Mouse (Mus musculus): ENCODE results near the gene Prl3a1.

The Prl3a1 gene

DNA sequence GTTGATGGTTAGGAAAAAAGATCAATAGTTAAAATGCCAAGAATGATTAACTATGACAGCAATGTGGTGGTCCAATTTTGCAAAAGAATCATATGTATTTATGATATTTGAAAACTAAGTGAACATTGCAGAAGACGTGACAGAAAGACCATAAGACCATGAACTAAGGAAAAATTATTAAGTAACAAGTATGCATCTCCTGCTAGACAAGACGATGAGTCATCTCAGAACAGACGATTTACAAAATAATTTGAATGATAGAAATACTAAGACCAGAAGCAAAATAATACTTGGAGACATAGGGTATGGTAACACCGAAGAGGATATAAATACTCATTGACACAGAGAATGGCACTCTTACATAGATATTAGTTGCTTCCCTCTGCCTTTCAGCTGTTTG, at the start of gene Prl3a1:
Gene Prl3a1 (plus strand): TSS at position 301 of the 400 bp plus-strand sequence.
- DNase-seq: no peak

DNA sequence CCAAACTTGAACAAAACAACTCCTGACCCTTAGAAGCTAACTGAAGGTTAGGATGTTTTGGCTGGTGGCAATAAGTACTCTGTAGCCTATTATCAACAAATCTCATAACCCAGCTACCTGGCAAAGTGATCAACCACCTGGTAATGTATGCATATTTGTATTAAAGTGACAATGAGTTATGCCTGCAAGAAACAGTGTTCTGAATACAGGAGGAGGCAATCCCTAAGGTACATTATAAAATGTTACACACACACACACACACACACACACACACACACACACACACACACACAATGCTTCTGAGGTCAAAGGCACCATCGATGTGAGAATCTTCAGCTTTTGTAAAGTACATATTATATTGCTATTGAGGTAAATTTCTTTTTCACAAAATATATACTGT, 17.7 kb upstream of the Prl3a1 start, which contains the start of gene Prl3b1:
Gene Prl3b1 (plus strand): TSS at position 301 of the 400 bp plus-strand sequence.
- DNase-seq: no peak

DNA sequence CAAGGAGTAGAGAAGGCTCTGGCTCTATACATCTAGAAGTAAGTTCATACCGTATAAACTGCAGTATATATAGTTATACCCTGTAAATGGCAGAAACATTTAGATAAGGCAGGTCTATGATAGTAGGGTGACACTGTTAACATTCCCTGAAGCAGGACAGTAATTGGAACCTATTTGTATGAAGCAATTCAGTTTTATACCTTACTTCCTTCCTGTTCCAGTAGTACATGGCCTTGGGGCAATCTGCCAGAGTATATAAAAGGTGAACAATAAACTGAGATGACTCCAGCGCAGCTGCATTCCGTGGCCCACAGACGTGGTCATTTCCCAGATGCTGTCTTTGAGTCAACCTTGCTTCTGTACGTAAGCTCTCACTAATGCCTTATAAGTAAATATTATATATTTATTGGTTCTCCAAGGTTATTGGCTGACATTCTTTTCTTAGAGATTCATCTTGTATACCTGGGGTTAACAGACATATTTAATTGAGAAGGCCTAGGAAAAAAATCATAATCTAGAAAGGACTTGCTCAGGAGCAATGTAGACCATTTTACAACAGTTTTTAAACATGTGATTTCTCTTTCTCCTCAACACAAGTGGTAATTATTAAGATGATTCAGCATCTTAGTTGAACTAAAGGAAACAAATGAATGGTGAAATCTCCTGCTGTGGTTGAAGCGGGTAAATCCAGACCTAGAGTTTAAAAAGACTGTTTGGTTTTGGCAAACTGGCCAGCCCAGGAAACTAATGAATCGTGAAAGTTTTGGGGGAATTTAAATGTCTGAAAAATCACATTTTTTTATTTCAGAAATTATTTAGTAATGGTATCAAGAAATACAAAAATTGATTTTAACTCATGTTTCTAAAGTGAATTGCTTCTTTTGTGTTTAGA, 53.3 kb downstream of the Prl3a1 start, which contains the start of gene Prl6a1:
Gene Prl6a1 (plus strand): TSS at position 294 of the 892 bp plus-strand sequence.
- no peak for DNase-seq

Measured in embryo, embryonic 11 days (tissue).